Mouse (Mus musculus) 416B (cell line): Measurements from ENCODE around the gene Fbxw17.
A peak's percentile ranks its signal among the peaks of the same experiment; 100 is the strongest.
"Not testable (repeated sequence)": the region's sequence is repeated elsewhere in the genome, so short reads cannot be mapped to it uniquely, and the experiment has no call there.

Experiments used
- DNase-seq: peaks from one replicate; pipeline ENCODE4 v3.0.0; 2011; ENCODE audit warnings: low read depth

Gene Fbxw17

GRCm38 (mm10) chr13:50417389-50418183 is at the start of gene Fbxw17:
Fbxw17 (plus strand) TSS chr13:50417864.
- DNase-seq: peak; percentile 62

DNA sequence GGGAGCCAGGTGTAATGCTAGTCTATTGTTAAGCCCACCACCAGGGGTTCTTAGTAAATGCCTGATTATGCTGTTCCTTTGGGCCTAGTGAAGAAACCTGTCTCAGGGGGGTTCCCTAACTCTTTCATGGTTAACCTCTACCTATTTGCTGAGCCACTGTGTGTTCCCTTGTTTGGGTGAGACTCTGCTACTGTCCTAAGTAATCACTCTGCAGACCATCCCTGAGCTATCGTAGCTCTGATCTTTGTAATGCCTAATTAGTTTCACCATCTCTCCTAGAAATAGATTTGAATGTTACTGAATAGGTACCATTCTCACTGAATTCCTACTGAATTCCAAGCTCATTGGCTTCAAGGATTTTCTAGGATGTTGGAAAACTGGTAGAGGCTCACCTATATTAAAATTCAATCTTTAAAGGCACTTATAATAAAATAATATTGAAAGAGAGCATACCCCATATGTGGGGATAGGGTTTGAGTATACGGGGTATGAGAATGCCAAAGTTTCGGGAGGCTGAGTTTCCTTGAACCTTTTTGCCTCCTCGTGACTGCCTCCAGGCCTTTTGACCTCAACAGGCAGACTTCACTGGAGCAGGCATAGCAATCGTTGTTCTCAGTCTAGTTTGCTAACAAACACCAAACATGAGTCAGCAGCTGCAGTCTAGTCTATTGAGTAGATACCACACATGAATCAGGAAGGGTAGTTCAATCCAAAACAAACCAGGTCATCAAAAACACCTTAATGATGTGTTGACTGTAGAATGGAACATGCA is 44.5 kb upstream of the Fbxw17 start:
- DNase-seq: not testable (repeated sequence)

DNA sequence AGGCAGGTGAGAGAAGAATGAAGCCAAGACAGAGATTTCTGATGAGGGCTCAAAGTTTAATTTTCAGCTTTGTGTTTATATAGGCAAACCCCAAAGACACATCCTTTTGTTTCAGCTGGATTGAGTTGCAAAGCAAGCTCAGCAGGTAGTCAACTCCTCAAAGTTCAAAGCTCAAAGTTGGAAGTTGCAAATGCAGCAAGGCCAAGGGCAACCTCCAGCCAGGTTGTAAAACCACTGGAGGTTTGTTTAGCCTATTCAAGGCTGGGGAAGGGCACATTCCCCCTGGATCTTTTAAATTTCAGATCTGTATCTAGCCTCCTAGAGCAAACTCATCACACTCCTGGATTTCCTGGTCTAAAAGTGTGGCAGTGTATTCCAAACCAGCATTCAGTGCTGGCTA is 28.5 kb upstream of the Fbxw17 start:
- not testable (repeated sequence) for DNase-seq

GRCm38 (mm10) chr13:50418421-50418820 is 757 bp downstream of the Fbxw17 start:
- no peak for DNase-seq

DNA sequence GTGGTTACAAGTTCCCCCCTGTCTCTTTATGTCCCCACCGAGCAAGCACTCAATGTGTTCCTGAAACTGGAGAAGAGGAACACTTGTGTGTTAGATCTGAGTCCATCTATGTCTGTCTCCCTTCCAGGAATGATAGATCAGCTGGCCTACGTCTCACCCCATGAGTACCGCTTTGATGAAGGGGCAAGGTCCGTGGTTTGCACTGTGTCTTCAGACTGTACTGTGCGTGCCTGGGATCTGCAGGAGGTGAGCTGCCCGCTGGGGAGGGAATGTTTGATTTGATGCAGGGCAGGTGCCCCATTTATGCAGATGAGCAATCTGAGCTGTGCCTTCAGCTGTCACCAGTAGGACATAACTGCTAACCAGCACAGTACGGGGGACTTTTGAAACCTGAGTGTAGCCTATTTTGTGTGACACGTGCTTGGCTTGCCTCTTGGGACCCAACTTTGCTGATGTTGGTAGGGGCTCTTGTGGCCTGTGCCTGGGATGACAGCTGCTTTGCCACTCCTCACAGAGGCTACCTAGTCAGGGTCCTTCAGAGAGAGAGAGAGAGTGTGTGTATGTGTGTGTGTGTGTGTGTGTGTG is 6.1 kb downstream of the Fbxw17 start:
- DNase-seq: no peak

DNA sequence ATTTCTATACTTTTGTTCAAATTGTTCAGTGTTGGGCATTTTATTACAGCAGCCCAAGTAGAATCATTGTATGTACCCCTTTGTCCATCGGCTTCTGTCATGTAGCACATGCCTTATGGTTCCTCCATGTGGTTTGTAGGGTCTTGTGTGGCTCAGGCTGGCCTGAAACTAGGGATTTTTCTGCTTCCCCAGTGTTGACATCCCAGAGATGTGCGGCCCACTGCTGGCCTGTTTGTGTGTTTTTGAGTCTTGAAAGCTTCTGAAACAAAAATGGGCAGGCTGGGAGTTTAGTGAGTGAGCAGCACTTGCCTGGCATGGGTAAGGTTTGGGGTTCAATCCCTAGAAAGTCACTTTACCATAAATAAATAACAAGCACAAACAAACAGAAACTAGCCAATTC is 6.9 kb downstream of the Fbxw17 start:
- no peak for DNase-seq

- DNase-seq: no peak
Observed at GRCm38 (mm10) chr13:50426686-50427085, 9.0 kb downstream of the Fbxw17 start.

DNA sequence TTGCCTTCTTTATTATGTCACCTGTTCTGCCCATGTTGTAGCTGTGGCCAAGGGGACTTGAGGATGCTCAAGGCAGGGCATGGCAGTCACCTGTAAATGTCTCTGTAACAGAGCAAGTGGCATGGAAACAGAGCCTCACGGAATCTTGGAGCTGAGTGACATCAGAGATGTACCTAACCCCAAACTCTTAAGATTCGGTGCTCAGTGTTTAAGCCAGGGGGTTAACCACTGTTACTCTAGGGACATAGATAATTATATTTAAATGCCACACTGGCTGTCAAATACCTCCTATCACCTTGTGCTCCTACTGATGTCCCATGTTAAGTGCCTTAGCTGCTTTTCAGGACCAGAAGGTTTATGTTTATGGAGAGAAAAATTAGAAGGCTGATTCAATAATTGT is 26.1 kb downstream of the Fbxw17 start, which contains the start of gene Gm47429:
TSS of gene Gm47429 (minus strand) at position 101 of the 400 bp plus-strand sequence.
- no peak for DNase-seq

DNA sequence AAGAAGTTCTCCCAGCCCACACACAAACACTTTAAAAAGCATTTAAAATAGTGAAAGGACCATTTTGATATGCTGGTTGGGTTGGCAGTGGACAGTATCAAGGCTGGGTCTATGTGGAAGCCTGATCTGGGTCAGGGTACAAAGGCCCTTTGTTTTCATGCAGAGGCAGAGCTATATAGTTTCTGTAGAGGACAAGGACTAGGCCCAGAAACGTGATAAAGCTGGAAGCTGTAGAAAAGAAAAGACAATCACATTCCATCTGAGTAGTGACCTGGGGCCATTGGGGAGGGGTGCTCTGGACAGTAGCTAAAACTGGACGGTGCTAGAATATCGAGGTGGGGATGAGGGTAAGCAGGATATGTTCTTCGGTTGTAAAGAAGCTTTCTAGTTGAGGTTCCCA is 27.6 kb downstream of the Fbxw17 start:
- DNase-seq: no peak

- DNase-seq: not testable (repeated sequence)
Observed at GRCm38 (mm10) chr13:50452266-50452665, 34.6 kb downstream of the Fbxw17 start.

GRCm38 (mm10) chr13:50453426-50453825 is 35.8 kb downstream of the Fbxw17 start:
- DNase-seq: no peak

DNA sequence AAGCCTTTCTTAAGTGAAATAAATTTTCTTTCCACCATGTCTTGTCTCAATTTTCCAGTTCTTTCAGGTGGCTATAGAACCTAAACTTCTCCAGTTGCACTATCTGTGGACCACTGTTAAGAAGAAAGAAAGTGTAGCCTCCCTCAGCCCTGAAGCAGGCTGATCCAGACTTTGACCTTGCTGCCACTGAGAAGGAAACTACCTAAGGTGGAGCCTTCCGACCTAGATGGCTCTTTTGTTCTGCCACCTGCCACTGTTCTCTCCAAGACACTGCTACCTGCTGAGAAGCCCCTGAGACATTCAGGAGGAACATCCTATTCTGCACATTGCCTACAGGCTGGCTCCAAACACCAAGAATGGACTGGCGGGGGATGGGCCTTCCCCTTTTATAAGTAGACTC is 42.8 kb downstream of the Fbxw17 start:
- not testable (repeated sequence) for DNase-seq

DNA sequence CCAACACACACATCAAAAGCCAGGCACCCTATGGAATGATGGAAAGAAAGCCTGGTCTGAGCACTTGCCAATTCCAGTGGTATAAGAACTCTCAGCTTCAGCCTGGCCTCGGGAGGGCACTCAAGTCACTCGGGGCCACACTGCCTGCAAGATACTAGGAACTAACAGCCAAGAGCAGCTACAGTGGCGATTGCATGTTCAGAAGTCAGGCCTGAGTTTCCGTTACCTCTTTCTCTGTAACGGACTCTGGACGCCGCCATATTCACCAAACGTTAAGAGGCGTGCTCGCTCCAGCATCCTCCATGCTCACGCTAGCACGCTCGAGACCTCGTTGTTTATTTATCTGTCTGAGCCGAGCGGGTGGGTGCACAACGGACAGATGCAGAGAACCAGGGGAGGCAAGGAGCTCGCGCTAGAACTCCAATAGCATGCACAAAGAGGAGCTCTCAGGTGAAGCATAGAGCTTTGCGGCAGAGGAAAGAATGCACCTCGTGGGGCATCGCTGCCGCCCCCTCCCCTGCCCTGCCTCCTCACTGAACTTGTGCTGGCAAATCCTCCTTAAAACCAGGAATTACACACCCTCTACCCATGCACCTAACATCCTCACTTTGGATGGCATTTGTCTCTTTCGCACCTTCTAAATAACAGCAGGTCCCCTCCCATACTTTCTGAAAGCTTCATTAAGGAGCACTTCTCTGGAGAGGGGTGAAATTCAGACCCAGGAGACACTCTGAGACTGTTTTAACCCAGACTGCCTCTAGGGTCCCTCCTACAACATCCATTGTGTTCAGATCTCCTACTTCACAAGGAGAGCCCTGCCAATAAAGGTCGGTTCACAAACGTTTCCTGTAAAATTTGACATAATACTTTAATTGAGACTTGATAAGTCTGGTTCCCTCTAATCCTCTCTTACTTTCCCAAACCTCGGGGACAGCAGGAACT is 47.2 kb downstream of the Fbxw17 start:
- DNase-seq: no peak

GRCm38 (mm10) chr13:50467007-50467406 is 49.3 kb downstream of the Fbxw17 start, which contains the start of gene Nutm2:
Nutm2 (plus strand) TSS chr13:50467307.
- no peak for DNase-seq
